Mouse (Mus musculus) stomach, embryonic 16.5 days (tissue): Measurements from ENCODE around the gene Taf3. TPM values are rescaled to one million over a fixed set of nuclear protein-coding genes. Genes with fewer than 3 reads are reported as not detected.

ENCODE experiments used
- ATAC-seq: fragments of 200-750 bp; cut with Nextera tagmentation; 2 replicates; pipeline ENCODE4 v1.8.0; 2017; ENCODE audit warnings: moderate number of reproducible peaks, moderate TSS enrichment; ENCODE audit not compliant: insufficient read depth, low FRiP score
- H3K27ac ChIP-seq: fragments of 300-500 bp; sonication (generic); 2 replicates; pipeline ENCODE4 v1.5.1; 2014; ENCODE audit warnings: low read length
- H3K27me3 ChIP-seq: fragments of 300-500 bp; sonication (generic); 2 replicates; pipeline ENCODE4 v1.6.1; 2014; ENCODE audit warnings: low read length, control low read depth, mixed read lengths; ENCODE audit not compliant: control insufficient read depth, insufficient read depth
- H3K36me3 ChIP-seq: fragments of 300-500 bp; sonication (generic); 2 replicates; pipeline ENCODE4 v1.6.1; 2014; ENCODE audit warnings: low read length; ENCODE audit not compliant: control insufficient read depth, insufficient read depth
- H3K4me1 ChIP-seq: fragments of 300-500 bp; sonication (generic); 2 replicates; pipeline ENCODE4 v1.6.1; 2014; ENCODE audit warnings: low read length, control low read depth, mixed read lengths; ENCODE audit not compliant: control insufficient read depth, insufficient read depth
- H3K4me2 ChIP-seq: fragments of 300-500 bp; sonication (generic); 2 replicates; pipeline ENCODE4 v1.6.1; 2014; ENCODE audit warnings: low read depth, low read length, mixed read lengths
- H3K4me3 ChIP-seq: fragments of 300-500 bp; sonication (generic); replicated peaks from 2 replicates; pipeline ENCODE4 v1.5.1; 2014; ENCODE audit warnings: mild to moderate bottlenecking, low read length
- H3K9ac ChIP-seq: fragments of 300-500 bp; sonication (generic); 2 replicates; pipeline ENCODE4 v1.6.1; 2014; ENCODE audit warnings: low read length
- H3K9me3 ChIP-seq: fragments of 300-500 bp; sonication (generic); replicated peaks from 2 replicates; pipeline ENCODE4 v1.6.1; 2016; ENCODE audit warnings: low read length, control low read depth; ENCODE audit not compliant: control insufficient read depth
- WGBS: fragments of 180-500 bp; shearing (Covaris S2); extraction: QIAGEN DNeasy Blood & Tissue Kit; methylation state at CpG from one replicate; pipeline ENCODE4 v1.1.7; 2014; 5-methylcytosine and 5-hydroxymethylcytosine counted together
- polyA plus RNA-seq: library from polyadenylated mRNA; unstranded; fragments of >200 nt; fragmentation: Nextera tagmentation; extraction: Ambion mirVana; gene quantifications from 2 replicates; pipeline ENCODE4 v1.2.1, GENCODE M21; 2015

The Taf3 gene
- polyA plus RNA-seq, result 9.8 and 10.2 TPM in 2 replicates

DNA sequence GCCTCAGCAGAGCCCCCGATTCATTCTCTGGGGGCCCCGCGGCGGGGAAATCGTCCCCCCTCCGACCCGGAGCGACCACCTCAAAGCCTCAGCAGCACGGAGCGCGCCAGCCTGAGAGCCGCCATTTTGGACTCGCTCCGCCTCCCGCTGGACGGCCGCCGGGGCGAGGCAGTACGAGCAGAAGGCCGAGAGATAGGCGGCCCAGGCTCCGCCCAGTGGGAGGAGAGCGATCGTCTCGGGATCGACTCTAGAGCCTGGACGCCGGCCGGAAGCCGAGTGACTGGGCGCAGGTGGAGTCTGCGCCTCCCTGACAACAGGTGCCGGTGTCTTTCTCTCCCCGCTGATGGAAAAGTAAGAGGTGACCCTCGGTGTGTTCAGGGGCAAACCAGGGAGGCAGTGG, at the start of gene Taf3:
Gene Taf3 (minus strand): TSS at position 136 of the 400 bp plus-strand sequence.
- WGBS, result under 1% methylated on average over 36 of the region's 36 CpGs
- H3K9ac ChIP-seq, result peak within 1 kb of the TSS; percentile 88
- peak within 1 kb of the TSS; percentile 80 for H3K4me2 ChIP-seq
- H3K27me3 ChIP-seq, result no peaks in the 10 kb centered on the region
- no peaks in the 10 kb centered on the region for H3K36me3 ChIP-seq
- H3K27ac ChIP-seq, result 0 out of 2 replicates have a peak within 1 kb of the TSS, but pooled peaks have one; percentile 14
- peak; percentile 95 for ATAC-seq
- H3K4me3 ChIP-seq, result peak within 1 kb of the TSS; percentile 75
- no peaks in the 10 kb centered on the region for H3K9me3 ChIP-seq
- H3K4me1 ChIP-seq, result peaks cover 9% of the 10 kb centered on the region; the same call in 1 of the 2 replicates

DNA sequence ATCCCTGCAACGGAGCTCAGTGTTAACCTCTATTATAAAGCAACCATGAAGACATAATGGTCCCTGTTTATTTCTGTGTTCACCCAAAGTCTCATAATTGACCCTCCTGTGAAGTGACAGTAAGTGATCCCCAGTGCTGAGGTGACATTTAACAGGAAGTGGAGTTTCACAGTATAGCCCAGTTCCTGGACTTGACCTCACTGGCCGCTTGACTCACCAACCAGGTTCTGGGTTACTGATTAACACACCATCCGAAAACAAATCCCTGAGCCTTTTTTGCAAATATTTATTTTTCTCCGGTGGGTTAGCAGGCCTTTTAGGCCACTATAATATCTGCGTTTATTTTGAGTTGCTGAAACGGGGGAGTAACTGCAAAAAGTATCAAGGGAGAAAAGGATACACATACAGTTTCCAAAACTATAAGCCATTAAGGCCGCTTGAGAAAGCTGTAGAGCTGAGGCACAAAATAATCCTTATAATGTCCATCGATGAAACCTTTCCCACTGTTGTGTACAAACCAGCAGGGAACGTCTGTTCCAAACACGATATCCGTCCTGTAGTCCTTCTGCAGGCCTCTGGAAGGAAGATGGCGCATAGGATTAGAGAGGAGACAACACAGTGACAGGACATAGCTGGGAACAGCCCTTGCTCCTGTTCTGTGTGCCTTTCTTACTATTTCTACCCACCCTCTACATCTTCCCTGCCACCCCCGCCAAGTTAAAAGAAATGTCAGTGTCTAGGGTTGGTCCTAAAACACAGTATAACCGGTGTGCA, 46.1 kb upstream of the Taf3 start:
- peak overlapping the region; percentile 67 for H3K27ac ChIP-seq
- H3K9me3 ChIP-seq, result no peaks in the 10 kb centered on the region
- 60% methylated on average over 14 of the region's 14 CpGs for WGBS
- no peaks in the 10 kb centered on the region for H3K27me3 ChIP-seq
- no peak overlapping the region for H3K4me3 ChIP-seq
- peaks cover 20% of the 10 kb centered on the region for H3K36me3 ChIP-seq
- peak; percentile 69 for ATAC-seq
- peaks cover 2% of the 10 kb centered on the region; the same call in 1 of the 2 replicates for H3K4me1 ChIP-seq
- H3K9ac ChIP-seq, result no peak overlapping the region
- 0 out of 2 replicates have a peak overlapping the region, but pooled peaks have one; percentile 22 for H3K4me2 ChIP-seq

- H3K9me3 ChIP-seq, result no peaks in the 10 kb centered on the region
- ATAC-seq, result no peak
- WGBS, result 84% methylated on average over 8 of the region's 8 CpGs
- peaks cover 23% of the 10 kb centered on the region for H3K36me3 ChIP-seq
- no peaks in the 10 kb centered on the region for H3K4me1 ChIP-seq
- H3K27me3 ChIP-seq, result no peaks in the 10 kb centered on the region
- no peak overlapping the region for H3K4me3 ChIP-seq
- no peak overlapping the region for H3K27ac ChIP-seq
- no peak overlapping the region for H3K9ac ChIP-seq
- no peak overlapping the region for H3K4me2 ChIP-seq
These were observed 39.0 kb upstream of the Taf3 start for GRCm38 (mm10) chr2:10087256-10087850.

- no peaks in the 10 kb centered on the region for H3K9me3 ChIP-seq
- peaks cover 19% of the 10 kb centered on the region for H3K4me1 ChIP-seq
- peaks cover 5% of the 10 kb centered on the region; the same call in 1 of the 2 replicates for H3K36me3 ChIP-seq
- no peaks in the 10 kb centered on the region for H3K27me3 ChIP-seq
- H3K27ac ChIP-seq, result no peak overlapping the region
- WGBS, result 68% methylated on average over 1 of the region's 1 CpGs
- H3K9ac ChIP-seq, result no peak overlapping the region
- no peak overlapping the region for H3K4me2 ChIP-seq
- H3K4me3 ChIP-seq, result no peak overlapping the region
- ATAC-seq, result no peak
These were observed 34.3 kb upstream of the Taf3 start for GRCm38 (mm10) chr2:10082737-10083136.

GRCm38 (mm10) chr2:10081453-10082080, 33.2 kb upstream of the Taf3 start:
- Histone ChIP-seq H3K36me3 (0 out of 2 replicates have a peak, but pooled peaks cover 5% of the 10 kb centered on the region), H3K27ac (no peak overlapping the region), H3K4me3 (peak overlapping the region; percentile 85), H3K4me1 (peaks cover 24% of the 10 kb centered on the region), H3K9me3 (no peaks in the 10 kb centered on the region), H3K9ac (peak overlapping the region; percentile 50; the same call in 1 of the 2 replicates), H3K4me2 (peak overlapping the region; percentile 52), H3K27me3 (no peaks in the 10 kb centered on the region)
- no peak for ATAC-seq
- whole genome bisulfite sequencing, result 83% methylated on average over 5 of the region's 5 CpGs

DNA sequence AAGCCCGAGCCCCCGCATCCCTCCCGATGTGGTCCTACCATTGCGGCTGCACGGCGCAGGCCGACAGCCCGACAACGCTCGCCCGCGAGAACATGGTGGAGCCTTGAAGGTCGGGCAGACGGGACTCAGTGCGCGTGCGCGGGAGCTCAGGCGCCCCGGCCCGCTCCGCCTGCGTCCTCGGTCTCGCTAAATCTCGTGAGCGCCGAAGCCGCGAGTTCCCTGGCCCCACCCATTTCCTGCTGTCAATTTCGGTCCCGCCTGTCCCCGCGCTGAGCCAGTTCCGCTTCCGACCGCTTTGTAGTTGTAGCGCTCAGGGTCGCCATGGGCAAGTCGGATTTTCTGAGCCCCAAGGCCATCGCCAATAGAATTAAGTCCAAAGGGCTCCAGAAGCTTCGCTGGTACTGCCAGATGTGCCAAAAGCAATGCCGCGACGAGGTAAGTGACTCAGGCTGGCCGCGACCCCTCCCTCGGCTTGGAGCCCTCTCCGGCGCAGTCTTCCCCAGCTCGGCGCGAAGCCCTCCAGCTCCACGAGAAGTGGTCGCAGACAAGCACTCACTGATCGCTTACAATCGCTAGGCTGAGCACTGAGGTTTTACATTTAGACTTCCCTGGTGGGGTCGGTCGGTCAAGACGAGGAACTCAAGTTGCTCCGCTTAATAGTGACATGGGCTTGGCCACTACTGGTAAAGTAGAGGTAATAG, 32.1 kb upstream of the Taf3 start, which contains the start of the genes Atp5c1 and Kin:
Gene Atp5c1 (minus strand): TSS at position 201 of the 701 bp plus-strand sequence.
Gene Kin (plus strand): TSS at position 284 of the 701 bp plus-strand sequence.
- under 1% methylated on average over 61 of the region's 61 CpGs for WGBS
- Histone ChIP-seq H3K36me3 (0 out of 2 replicates have a peak, but pooled peaks cover 3% of the 10 kb centered on the region), H3K9ac (peak within 1 kb of the TSS; percentile 100), H3K4me2 (peak within 1 kb of the TSS; percentile 82), H3K9me3 (no peaks in the 10 kb centered on the region), H3K4me3 (peak within 1 kb of the TSS; percentile 85), H3K27me3 (no peaks in the 10 kb centered on the region), H3K4me1 (peaks cover 24% of the 10 kb centered on the region), H3K27ac (peak within 1 kb of the TSS; percentile 85)
- ATAC-seq, result peak; percentile 98

DNA sequence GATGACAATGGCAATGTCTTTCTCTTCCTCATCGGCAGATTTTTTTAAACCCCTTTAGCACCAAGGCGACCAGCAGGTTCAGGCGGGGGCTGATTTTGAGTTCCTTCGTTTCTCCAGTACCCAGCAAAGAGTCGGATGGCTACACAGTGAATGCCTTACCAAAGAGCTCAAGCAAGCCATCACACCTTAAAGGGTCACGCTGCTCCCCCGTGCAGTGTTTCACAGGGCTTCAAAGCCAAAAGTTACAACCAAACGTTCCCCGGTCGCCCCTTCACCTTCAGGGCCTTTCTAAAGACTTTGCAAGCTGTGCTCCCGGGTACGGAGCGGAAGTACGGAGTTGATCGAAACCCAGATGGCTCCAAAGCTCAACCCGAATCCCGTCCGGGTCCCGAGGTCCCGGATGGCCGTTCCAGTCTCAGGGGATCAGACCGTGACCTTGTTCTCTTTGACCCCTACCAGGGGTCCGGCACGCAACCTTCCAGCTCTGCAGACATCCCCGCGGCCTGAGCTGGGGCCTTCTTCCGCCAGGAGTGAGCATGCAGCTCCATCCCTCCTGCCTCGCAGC, 31.4 kb upstream of the Taf3 start:
- no peak for ATAC-seq
- H3K4me1 ChIP-seq, result peaks cover 28% of the 10 kb centered on the region
- H3K9ac ChIP-seq, result peak overlapping the region; percentile 100
- peak overlapping the region; percentile 85 for H3K27ac ChIP-seq
- H3K27me3 ChIP-seq, result no peaks in the 10 kb centered on the region
- H3K9me3 ChIP-seq, result no peaks in the 10 kb centered on the region
- under 1% methylated on average over 28 of the region's 28 CpGs for WGBS
- peak overlapping the region; percentile 82 for H3K4me2 ChIP-seq
- H3K36me3 ChIP-seq, result 0 out of 2 replicates have a peak, but pooled peaks cover 3% of the 10 kb centered on the region
- peak overlapping the region; percentile 85 for H3K4me3 ChIP-seq

DNA sequence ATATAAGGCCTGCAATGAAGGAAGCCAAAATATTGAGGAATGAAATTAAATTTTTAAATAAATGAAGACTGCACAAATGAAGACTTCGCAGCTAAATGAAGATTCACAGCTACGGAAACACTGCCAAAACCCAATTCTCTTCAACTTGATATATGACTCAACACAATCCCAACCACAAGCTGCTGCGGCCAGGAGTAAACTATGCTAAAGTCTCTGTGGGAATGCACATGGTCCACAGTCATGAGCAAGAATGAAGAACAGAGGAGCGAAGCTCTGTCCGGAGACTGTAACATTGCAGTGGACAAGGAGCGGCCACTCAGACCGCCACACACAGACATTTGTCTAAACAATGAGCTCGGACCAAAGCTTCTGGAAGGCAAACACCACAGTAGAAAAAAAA, 28.3 kb upstream of the Taf3 start:
- no peak overlapping the region for H3K9ac ChIP-seq
- H3K4me3 ChIP-seq, result no peak overlapping the region
- WGBS, result 56% methylated on average over 8 of the region's 8 CpGs
- H3K4me2 ChIP-seq, result peak overlapping the region; percentile 36; the same call in 1 of the 2 replicates
- no peaks in the 10 kb centered on the region for H3K9me3 ChIP-seq
- no peaks in the 10 kb centered on the region for H3K27me3 ChIP-seq
- no peak for ATAC-seq
- H3K27ac ChIP-seq, result no peak overlapping the region
- H3K4me1 ChIP-seq, result peaks cover 35% of the 10 kb centered on the region
- 0 out of 2 replicates have a peak, but pooled peaks cover 3% of the 10 kb centered on the region for H3K36me3 ChIP-seq
